Mouse (Mus musculus) spleen, adult 10 weeks (tissue): ENCODE data around the gene Atg10. TPM values are rescaled to one million over a fixed set of nuclear protein-coding genes. Genes with fewer than 3 reads are reported as not detected.

Experiments
- polyA plus RNA-seq: library from polyadenylated mRNA; stranded (reverse); fragments of 350-450 nt; fragmentation: Illumina TruSeq; extraction: RNeasy Lipid Tissue Mini Kit (QIAGEN cat#74804); gene quantifications from one replicate; pipeline ENCODE4 v1.2.3, GENCODE M21; 2015; ENCODE audit warnings: low replicate concordance; ENCODE audit not compliant: insufficient read depth

The Atg10 gene
- 12.3 TPM for polyA plus RNA-seq

GRCm38 (mm10) chr13:91223587-91224437 lies at the start of gene Atg10:
Gene Atg10, minus strand, starts transcription at chr13:91223968.

GRCm38 (mm10) chr13:90922751-90923612 lies 300.8 kb downstream of the Atg10 start, which contains the start of gene Rps23:
Gene Rps23, plus strand, starts transcription at chr13:90922958.

DNA sequence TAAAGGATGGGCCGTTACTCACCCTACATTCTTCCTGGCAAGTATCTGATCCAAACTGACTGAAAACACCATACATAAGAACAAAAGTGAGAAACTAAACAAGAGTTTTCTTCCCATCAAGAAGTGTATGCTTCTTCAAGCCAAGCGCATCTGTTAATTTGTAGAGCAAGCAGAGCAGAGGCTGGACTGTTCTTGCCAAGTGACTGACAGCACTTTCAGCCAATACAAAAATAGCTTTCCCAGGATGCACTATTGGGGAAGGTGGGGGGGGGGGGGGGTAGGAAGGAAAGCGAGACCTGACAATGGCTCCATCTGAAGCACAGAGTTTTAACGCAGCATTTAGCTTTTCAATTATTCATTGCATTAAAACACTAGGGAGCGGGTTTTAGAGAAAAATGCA lies 318.6 kb downstream of the Atg10 start, which contains the start of gene Atp6ap1l:
Gene Atp6ap1l, minus strand, starts transcription at position 180 of the 400 bp plus-strand sequence.

Other genes with a start within 250 kb of the Atg10 start
- 26.6 TPM for gene Ssbp2, start 236.3 kb upstream of the Atg10 start, polyA plus RNA-seq